Mouse (Mus musculus) ovary, adult 18-20 months (tissue): ENCODE results near the gene Fam173a.
A peak's percentile ranks its signal among the peaks of the same experiment; 100 is the strongest.

Experiments
- DNase-seq: peaks from one replicate; pipeline ENCODE4 v3.0.0; 2022; ENCODE audit warnings: low spot score, mixed read lengths

The Fam173a gene

GRCm38 (mm10) chr17:25796951-25797369, 4.3 kb upstream of the Fam173a start, which contains the start of gene Metrn:
Gene Metrn (minus strand): TSS chr17:25797136.
- DNase-seq: peak; percentile 79

GRCm38 (mm10) chr17:25796211-25796771, 3.6 kb upstream of the Fam173a start:
- no peak for DNase-seq

GRCm38 (mm10) chr17:25795609-25796092, 3.0 kb upstream of the Fam173a start, which contains the start of gene AC134908.4:
Gene AC134908.4 (minus strand): TSS chr17:25795659.
- peak; percentile 42 for DNase-seq

GRCm38 (mm10) chr17:25794998-25795397, 2.3 kb upstream of the Fam173a start:
- DNase-seq: no peak

- DNase-seq: no peak
These were observed 1.5 kb upstream of the Fam173a start for GRCm38 (mm10) chr17:25794197-25794596.

- peak; percentile 66 for DNase-seq
These were observed 716 bp downstream of the Fam173a start for GRCm38 (mm10) chr17:25791843-25792527.

- no peak for DNase-seq
These were observed 1.3 kb downstream of the Fam173a start for GRCm38 (mm10) chr17:25791320-25791842.

GRCm38 (mm10) chr17:25786781-25787504, 5.8 kb downstream of the Fam173a start:
- DNase-seq: no peak

GRCm38 (mm10) chr17:25786280-25786679, 6.4 kb downstream of the Fam173a start, which contains the start of gene Ccdc78:
Gene Ccdc78 (plus strand): TSS chr17:25786580.
- DNase-seq: no peak

GRCm38 (mm10) chr17:25785281-25785745, 7.4 kb downstream of the Fam173a start, which contains the start of gene Haghl:
Gene Haghl (minus strand): TSS chr17:25785673.
- peak; percentile 89 for DNase-seq

GRCm38 (mm10) chr17:25783861-25784574, 8.7 kb downstream of the Fam173a start:
- no peak for DNase-seq

GRCm38 (mm10) chr17:25783086-25783485, 9.6 kb downstream of the Fam173a start:
- no peak for DNase-seq

GRCm38 (mm10) chr17:25781339-25781738, 11.4 kb downstream of the Fam173a start:
- no peak for DNase-seq

GRCm38 (mm10) chr17:25777948-25778347, 14.8 kb downstream of the Fam173a start:
- DNase-seq: no peak

GRCm38 (mm10) chr17:25775318-25776062, 17.2 kb downstream of the Fam173a start:
- DNase-seq: no peak

- DNase-seq: peak; percentile 92
These were observed 19.1 kb downstream of the Fam173a start, which contains the start of gene Narfl for GRCm38 (mm10) chr17:25773549-25774120. Gene Narfl (plus strand): TSS chr17:25773776.

GRCm38 (mm10) chr17:25769331-25769730, 23.4 kb downstream of the Fam173a start:
- no peak for DNase-seq

GRCm38 (mm10) chr17:25765886-25766285, 26.8 kb downstream of the Fam173a start:
- DNase-seq: no peak

GRCm38 (mm10) chr17:25762591-25762990, 30.1 kb downstream of the Fam173a start:
- DNase-seq: no peak

- no peak for DNase-seq
These were observed 31.1 kb downstream of the Fam173a start for GRCm38 (mm10) chr17:25761561-25761970.
